Mouse (Mus musculus): ENCODE results near the gene Abcg5.

- TF ChIP-seq USF2 (conservative IDR thresholded peaks at IDR 0.05; ENCODE audit: low read depth, low read length) = no peak
- no peak for TF ChIP-seq POLR2A (IDR thresholded peaks at IDR 0.05; ENCODE audit: low read depth, low read length)
- no peak for TF ChIP-seq JUND (conservative IDR thresholded peaks at IDR 0.05; ENCODE audit: low read depth, low read length)
- no peak for TF ChIP-seq HCFC1 (IDR thresholded peaks at IDR 0.05; ENCODE audit: low read depth, low read length)
- TF ChIP-seq RCOR1 (conservative IDR thresholded peaks at IDR 0.05; ENCODE audit: low read depth, low read length) = no peak
- no peak for TF ChIP-seq EP300 (IDR thresholded peaks at IDR 0.05; ENCODE audit: low read length)
- TF ChIP-seq MXI1 (IDR thresholded peaks at IDR 0.05; ENCODE audit: low read depth, low read length) = no peak
- no peak for TF ChIP-seq CTCF (conservative IDR thresholded peaks at IDR 0.05 in 1 of 2, IDR thresholded peaks at IDR 0.05 in 1 of 2; ENCODE audit: low read depth in 2 of 2, low read length in 2 of 2)
- TF ChIP-seq ZNF384 (IDR thresholded peaks at IDR 0.05; ENCODE audit: low read depth, low read length) = no peak
Measured at GRCm38 (mm10) chr17:84708818-84709217, 26.0 kb upstream of the Abcg5 start.
